Mouse (Mus musculus) liver, postnatal 0 days (tissue): ENCODE measurements at regions not wholly inside any gene's neighbourhood (a gene's known extent, or its start where the extent isn't known, plus 50 kb on each side); places are given as distances from the start of the nearest gene placed in this dataset.

ENCODE experiments used
- CTCF ChIP-seq: sonication (generic); IDR thresholded peaks from 2 replicates; pipeline ENCODE4 v1.5.1; 2016; ENCODE audit warnings: antibody characterized with exemption, low read depth
- EP300 ChIP-seq: IDR thresholded peaks from 2 replicates; pipeline ENCODE4 v1.6.1; 2016; ENCODE audit warnings: antibody characterized with exemption, low read depth, mild to moderate bottlenecking

DNA sequence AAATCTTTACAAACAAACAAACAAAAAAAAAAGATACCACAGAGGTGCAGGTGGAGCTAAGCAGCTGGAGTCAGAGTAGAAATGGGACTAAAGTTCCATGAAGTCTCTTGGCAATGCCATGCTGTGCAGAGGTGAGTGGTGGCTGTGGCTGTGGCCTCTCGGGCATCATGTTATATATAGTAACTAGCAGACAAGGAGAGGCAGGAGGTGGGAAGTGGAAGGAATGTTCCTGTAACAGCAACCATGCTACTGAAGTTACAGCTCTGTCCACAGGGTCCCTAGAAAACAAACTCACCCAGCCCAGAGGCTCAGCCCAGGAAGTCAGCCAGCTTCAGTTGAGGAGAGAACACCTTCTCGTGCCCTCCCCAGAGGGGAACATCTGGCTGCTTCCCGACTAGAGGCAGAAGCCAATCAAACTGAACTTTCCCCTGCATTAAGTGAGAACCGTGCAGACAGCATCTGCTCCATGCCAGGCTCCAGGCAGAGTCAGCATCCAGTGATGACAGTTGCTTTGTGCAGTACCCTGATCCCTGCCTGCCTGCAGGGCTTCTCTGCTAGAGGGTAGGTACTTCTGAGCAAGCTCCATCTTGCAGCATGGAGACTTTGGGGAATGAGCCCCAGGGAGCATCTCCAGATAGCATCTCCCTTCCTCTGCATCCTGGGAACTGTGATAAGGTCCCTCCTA, 154.2 kb downstream of the Rybp start:
- no peak for TF ChIP-seq EP300
- TF ChIP-seq CTCF: no peak
